Mouse (Mus musculus) liver, embryonic 14.5 days (tissue): Measurements from ENCODE around the gene Igf2.

ENCODE experiments used
- CTCF ChIP-seq: IDR thresholded peaks from 2 replicates; pipeline ENCODE4 v1.5.1; 2016; ENCODE audit warnings: antibody characterized with exemption, low read depth, control low read depth
- EP300 ChIP-seq: IDR thresholded peaks from 2 replicates; pipeline ENCODE4 v1.6.1; 2016; ENCODE audit warnings: antibody characterized with exemption, low read depth

DNA sequence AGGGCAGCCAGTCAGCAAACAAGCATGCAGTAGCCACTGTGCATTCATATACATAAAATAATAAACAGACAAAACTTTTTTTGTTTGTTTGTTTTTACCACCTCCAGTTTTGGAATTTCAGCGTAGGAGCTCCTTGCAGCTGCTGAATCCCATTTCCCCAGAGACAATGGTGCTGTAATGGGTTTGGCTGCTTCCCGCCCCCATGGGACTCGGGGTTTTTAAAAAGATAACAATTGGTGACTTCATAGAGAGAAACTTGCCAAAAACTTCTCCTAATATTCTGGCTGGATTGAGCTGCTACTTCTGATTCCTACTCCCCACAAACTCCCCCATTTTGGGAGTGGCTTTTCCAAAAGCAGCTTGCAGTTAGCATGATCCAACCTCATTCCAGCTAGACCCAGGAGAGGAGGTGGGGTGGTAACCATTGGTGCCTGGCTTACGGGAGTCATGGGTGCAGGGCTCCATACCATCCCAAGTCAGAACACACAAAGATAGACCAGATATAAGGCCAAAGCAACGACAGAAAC, 32.8 kb upstream of the Igf2 start:
- TF ChIP-seq EP300 (no peak), CTCF (no peak)
